Mouse (Mus musculus): Measurements from ENCODE around the gene Miga1.
"Not testable (repeated sequence)": the region's sequence is repeated elsewhere in the genome, so short reads cannot be mapped to it uniquely, and the experiment has no call there.

Miga1 gene

GRCm38 (mm10) chr3:152321765-152322547, 18.3 kb downstream of the Miga1 start:
- no peak for DNase-seq (ENCODE audit: low read depth, low spot score)

GRCm38 (mm10) chr3:152320972-152321645, 19.1 kb downstream of the Miga1 start:
- DNase-seq (ENCODE audit: low read depth, low spot score): peak; percentile 36

GRCm38 (mm10) chr3:152316447-152317173, 23.6 kb downstream of the Miga1 start:
- not testable (repeated sequence) for DNase-seq (ENCODE audit: low read depth, low spot score)

- peak; percentile 84 for DNase-seq (ENCODE audit: low read depth, low spot score)
Measured at GRCm38 (mm10) chr3:152315613-152316012, 24.6 kb downstream of the Miga1 start.

- DNase-seq (ENCODE audit: low read depth, low spot score): not testable (repeated sequence)
Measured at GRCm38 (mm10) chr3:152314666-152315065, 25.5 kb downstream of the Miga1 start.

GRCm38 (mm10) chr3:152309250-152309645, 31.0 kb downstream of the Miga1 start:
- no peak for DNase-seq (ENCODE audit: low read depth, low spot score)

GRCm38 (mm10) chr3:152308485-152309249, 31.5 kb downstream of the Miga1 start:
- DNase-seq (ENCODE audit: low read depth, low spot score): no peak

GRCm38 (mm10) chr3:152305971-152306370, 34.2 kb downstream of the Miga1 start:
- DNase-seq (ENCODE audit: low read depth, low spot score): no peak

GRCm38 (mm10) chr3:152305080-152305479, 35.1 kb downstream of the Miga1 start:
- no peak for DNase-seq (ENCODE audit: low read depth, low spot score)

- DNase-seq (ENCODE audit: low read depth, low spot score): no peak
Measured at GRCm38 (mm10) chr3:152304093-152304815, 36.0 kb downstream of the Miga1 start.

- DNase-seq (ENCODE audit: low read depth, low spot score): no peak
Measured at GRCm38 (mm10) chr3:152302991-152303390, 37.2 kb downstream of the Miga1 start.

- DNase-seq (ENCODE audit: low read depth, low spot score): no peak
Measured at GRCm38 (mm10) chr3:152300376-152301337, 39.5 kb downstream of the Miga1 start.

- no peak for DNase-seq (ENCODE audit: low read depth, low spot score)
Measured at GRCm38 (mm10) chr3:152295896-152296295, 44.3 kb downstream of the Miga1 start.

GRCm38 (mm10) chr3:152294400-152294799, 45.8 kb downstream of the Miga1 start:
- DNase-seq (ENCODE audit: low read depth, low spot score): no peak

GRCm38 (mm10) chr3:152293530-152294181, 46.6 kb downstream of the Miga1 start:
- no peak for DNase-seq (ENCODE audit: low read depth, low spot score)

GRCm38 (mm10) chr3:152291895-152292294, 48.3 kb downstream of the Miga1 start:
- no peak for DNase-seq (ENCODE audit: low read depth, low spot score)

GRCm38 (mm10) chr3:152290175-152290798, 49.9 kb downstream of the Miga1 start:
- no peak for DNase-seq (ENCODE audit: low read depth, low spot score)

GRCm38 (mm10) chr3:152288740-152289139, 51.5 kb downstream of the Miga1 start:
- no peak for DNase-seq (ENCODE audit: low read depth, low spot score)

- no peak for DNase-seq (ENCODE audit: low read depth, low spot score)
Measured at GRCm38 (mm10) chr3:152288276-152288675, 51.9 kb downstream of the Miga1 start.

Data from A20 (cell line).